Mouse (Mus musculus): ENCODE data around the gene Prrg4. TPM values are rescaled to one million over a fixed set of nuclear protein-coding genes. Genes with fewer than 3 reads are reported as not detected.

Gene Prrg4
- total RNA-seq, 2 experiments from 2014 or later, result 0.30 to 0.41 TPM

Other genes starting within 250 kb of the Prrg4 start
- gene Tcp11l1, start 137.7 kb downstream of the Prrg4 start, total RNA-seq (2021), result 10 to 100 TPM; 44.6 to 48.8 TPM
- gene Pin1rt1, start 133.5 kb downstream of the Prrg4 start, total RNA-seq (2021), result not detected
- gene Depdc7, start 107.0 kb downstream of the Prrg4 start, total RNA-seq (2021), result 1 to 10 TPM; 1.0 to 1.2 TPM
- 10 to 100 TPM; 11.7 to 12.9 TPM for gene Qser1, start 33.1 kb downstream of the Prrg4 start, total RNA-seq (2021)
- 1 to 10 TPM; 1.4 to 2.5 TPM for gene Ccdc73, start 17.9 kb upstream of the Prrg4 start, total RNA-seq (2021)
- gene Eif3m, start 167.2 kb upstream of the Prrg4 start, total RNA-seq (2021), result 10 to 100 TPM; 99.6 to 99.8 TPM
- gene Gm11060, start 242.1 kb upstream of the Prrg4 start, total RNA-seq (2021), result not detected

Measured in left cerebral cortex, postnatal 10 days (tissue).